Mouse (Mus musculus): ENCODE results near the gene Cnr2.
A peak's percentile ranks its signal among the peaks of the same experiment; 100 is the strongest.

Gene Cnr2

GRCm38 (mm10) chr4:135904810-135905209 is 9.6 kb downstream of the Cnr2 start:
- DNase-seq (ENCODE audit: low spot score in 2 of 2) = no peak

GRCm38 (mm10) chr4:135906633-135907032 is 11.4 kb downstream of the Cnr2 start:
- no peak for DNase-seq (ENCODE audit: low spot score in 2 of 2)

GRCm38 (mm10) chr4:135909326-135910066 is 14.3 kb downstream of the Cnr2 start:
- DNase-seq (ENCODE audit: low spot score in 2 of 2) = no peak

- no peak for DNase-seq (ENCODE audit: low spot score in 2 of 2)
These were observed 16.3 kb downstream of the Cnr2 start for GRCm38 (mm10) chr4:135911531-135911930.

GRCm38 (mm10) chr4:135912164-135912563 is 17.0 kb downstream of the Cnr2 start:
- DNase-seq (ENCODE audit: low spot score in 2 of 2) = no peak

- DNase-seq (ENCODE audit: low spot score in 2 of 2) = no peak
These were observed 17.6 kb downstream of the Cnr2 start for GRCm38 (mm10) chr4:135912835-135913234.

GRCm38 (mm10) chr4:135913433-135913832 is 18.2 kb downstream of the Cnr2 start:
- DNase-seq (ENCODE audit: low spot score in 2 of 2) = no peak

GRCm38 (mm10) chr4:135918635-135919279 is 23.6 kb downstream of the Cnr2 start:
- no peak for DNase-seq (ENCODE audit: low spot score in 2 of 2)

GRCm38 (mm10) chr4:135919280-135919639 is 24.1 kb downstream of the Cnr2 start:
- no peak for DNase-seq (ENCODE audit: low spot score in 2 of 2)

- DNase-seq (ENCODE audit: low spot score in 2 of 2) = peak; percentile 97 to 98
These were observed 25.4 kb downstream of the Cnr2 start, which contains the start of gene Fuca1 for GRCm38 (mm10) chr4:135920304-135921241. TSS of gene Fuca1 (plus strand) at chr4:135920735.

GRCm38 (mm10) chr4:135921257-135922120 is 26.3 kb downstream of the Cnr2 start:
- no peak for DNase-seq (ENCODE audit: low spot score in 2 of 2)

- DNase-seq (ENCODE audit: low spot score in 2 of 2) = no peak
These were observed 27.0 kb downstream of the Cnr2 start for GRCm38 (mm10) chr4:135922190-135922589.

GRCm38 (mm10) chr4:135924418-135924817 is 29.2 kb downstream of the Cnr2 start:
- no peak for DNase-seq (ENCODE audit: low spot score in 2 of 2)

GRCm38 (mm10) chr4:135925341-135925740 is 30.1 kb downstream of the Cnr2 start:
- no peak for DNase-seq (ENCODE audit: low spot score in 2 of 2)

- DNase-seq (ENCODE audit: low spot score in 2 of 2) = no peak
These were observed 31.1 kb downstream of the Cnr2 start for GRCm38 (mm10) chr4:135926195-135926808.

- DNase-seq (ENCODE audit: low spot score in 2 of 2) = no peak
These were observed 31.7 kb downstream of the Cnr2 start for GRCm38 (mm10) chr4:135926861-135927260.

- no peak for DNase-seq (ENCODE audit: low spot score in 2 of 2)
These were observed 33.2 kb downstream of the Cnr2 start for GRCm38 (mm10) chr4:135928376-135928775.

- no peak for DNase-seq (ENCODE audit: low spot score in 2 of 2)
These were observed 34.2 kb downstream of the Cnr2 start for GRCm38 (mm10) chr4:135929405-135929804.

- DNase-seq (ENCODE audit: low spot score in 2 of 2) = no peak
These were observed 34.6 kb downstream of the Cnr2 start for GRCm38 (mm10) chr4:135929828-135930227.

GRCm38 (mm10) chr4:135930239-135930638 is 35.0 kb downstream of the Cnr2 start:
- DNase-seq (ENCODE audit: low spot score in 2 of 2) = no peak

- DNase-seq (ENCODE audit: low spot score in 2 of 2) = no peak
These were observed 36.6 kb downstream of the Cnr2 start for GRCm38 (mm10) chr4:135931832-135932231.

Data from right cerebral cortex, postnatal 10 days (tissue).